Mouse (Mus musculus): ENCODE measurements around the gene Cth. TPM values are rescaled to one million over a fixed set of nuclear protein-coding genes. Genes with fewer than 3 reads are reported as not detected.
"Not testable (repeated sequence)": the region's sequence is repeated elsewhere in the genome, so short reads cannot be mapped to it uniquely, and the experiment has no call there.

Cth gene
- 1 to 10 TPM; 2.4 to 6.0 (median 4.6) TPM for total RNA-seq (2022)

DNA sequence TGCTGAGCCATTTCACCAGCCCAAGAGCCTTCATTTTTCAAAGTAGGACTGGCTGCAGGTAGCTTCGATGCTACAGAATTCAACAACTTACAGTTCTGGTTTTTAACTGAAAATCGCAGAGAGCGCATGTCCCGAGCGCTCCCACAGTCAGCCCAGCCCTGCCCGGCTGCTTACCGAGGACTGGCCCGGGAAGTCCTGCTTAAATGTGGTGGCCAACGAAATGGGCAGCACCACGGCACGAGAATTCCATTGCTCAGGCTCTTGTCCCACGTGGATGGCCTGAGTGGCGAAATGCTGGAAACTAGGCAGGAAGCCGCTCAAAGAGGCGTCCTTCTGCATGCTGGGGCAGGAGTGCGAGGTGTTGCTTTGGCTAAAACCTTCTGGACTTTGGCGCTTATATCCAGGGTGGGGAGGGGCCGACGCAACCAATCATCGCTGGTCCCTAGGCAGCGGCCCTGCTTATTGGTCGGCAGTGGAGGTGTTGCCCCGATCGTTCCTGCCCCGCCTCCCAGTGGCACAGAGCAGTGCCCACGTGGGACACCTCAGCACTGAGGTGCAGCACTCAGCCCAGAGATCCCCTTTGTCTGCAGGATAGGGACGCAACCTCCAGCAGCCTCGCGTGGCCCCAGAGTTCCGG is at the start of gene Cth:
TSS of gene Cth (minus strand) at position 386 of the 637 bp plus-strand sequence.
- DNase-seq (ENCODE audit: low spot score) = peak; percentile 78

DNA sequence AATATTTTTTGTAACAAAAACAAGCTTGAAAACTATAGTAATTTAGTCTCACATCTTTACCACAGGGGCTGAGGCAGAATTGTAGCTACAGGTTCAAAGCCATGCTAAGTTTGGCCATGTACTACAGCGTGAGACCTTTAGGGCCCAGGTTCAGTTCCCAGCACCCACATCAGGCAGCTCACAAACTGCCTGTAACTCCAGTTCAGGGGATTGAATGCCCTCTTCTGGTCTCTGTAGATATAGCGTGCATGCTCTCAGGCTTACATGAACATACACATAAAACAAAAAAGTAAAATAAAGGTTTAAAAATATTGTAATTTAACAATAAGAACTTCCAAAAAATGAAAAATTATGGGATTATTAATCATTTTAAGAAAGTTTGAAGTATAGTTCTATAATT is 48.4 kb upstream of the Cth start:
- no peak for DNase-seq (ENCODE audit: low spot score)

DNA sequence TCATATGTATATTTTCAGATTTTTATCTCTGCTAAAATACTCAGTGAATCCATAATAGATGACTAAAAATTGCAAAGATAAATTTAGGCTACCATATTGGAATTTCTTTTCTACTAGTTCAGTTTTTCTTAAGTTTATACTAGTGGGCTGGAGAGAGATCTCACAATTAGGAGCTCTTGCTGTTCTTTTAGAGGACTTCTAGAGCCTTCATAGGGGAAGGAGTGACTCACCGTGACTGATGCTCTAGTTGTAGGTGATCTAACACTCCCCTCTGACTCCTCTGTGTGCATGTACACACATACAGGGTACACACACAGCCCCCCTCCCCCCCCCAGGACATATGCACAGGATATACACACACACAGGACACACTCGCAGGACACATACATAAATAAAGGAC is 46.3 kb upstream of the Cth start:
- DNase-seq (ENCODE audit: low spot score) = no peak

DNA sequence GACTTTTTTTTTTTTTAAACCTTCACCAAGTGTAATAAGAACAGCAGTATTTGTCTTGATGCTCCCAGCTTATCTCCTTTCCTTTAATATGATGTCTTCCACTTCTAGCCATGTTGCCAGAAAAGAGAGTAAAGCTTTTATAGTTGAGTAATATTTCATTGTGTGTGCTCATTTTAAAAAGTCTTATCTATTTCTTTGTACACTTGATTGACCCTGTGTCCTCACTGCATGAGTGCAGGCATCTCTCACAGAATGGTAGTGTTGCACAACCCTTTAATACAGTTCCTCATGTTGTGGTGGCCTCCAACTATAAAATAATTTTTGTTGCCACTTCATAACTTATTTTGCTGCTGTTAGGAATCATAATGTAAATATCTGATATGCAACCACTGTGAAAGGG is 32.4 kb upstream of the Cth start:
- DNase-seq (ENCODE audit: low spot score) = no peak

DNA sequence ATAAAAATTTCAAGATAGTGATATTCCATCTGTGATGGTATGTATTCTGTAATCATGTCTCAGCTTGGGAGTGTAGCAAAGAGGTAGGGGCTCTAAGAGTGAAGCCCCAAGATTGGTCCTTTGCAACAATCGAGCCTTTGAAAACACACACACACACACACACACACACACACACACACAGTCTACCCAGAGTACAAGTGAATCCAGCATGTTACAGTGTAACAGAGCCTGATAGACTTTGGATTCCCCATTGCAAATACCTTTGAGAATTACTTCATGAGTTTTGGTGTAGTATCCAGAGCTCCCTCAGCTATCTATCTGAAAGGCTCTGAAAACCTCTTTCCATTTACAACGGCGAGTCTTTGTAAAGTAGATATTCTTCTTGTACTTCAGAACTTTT is 31.3 kb upstream of the Cth start:
- DNase-seq (ENCODE audit: low spot score) = no peak

DNA sequence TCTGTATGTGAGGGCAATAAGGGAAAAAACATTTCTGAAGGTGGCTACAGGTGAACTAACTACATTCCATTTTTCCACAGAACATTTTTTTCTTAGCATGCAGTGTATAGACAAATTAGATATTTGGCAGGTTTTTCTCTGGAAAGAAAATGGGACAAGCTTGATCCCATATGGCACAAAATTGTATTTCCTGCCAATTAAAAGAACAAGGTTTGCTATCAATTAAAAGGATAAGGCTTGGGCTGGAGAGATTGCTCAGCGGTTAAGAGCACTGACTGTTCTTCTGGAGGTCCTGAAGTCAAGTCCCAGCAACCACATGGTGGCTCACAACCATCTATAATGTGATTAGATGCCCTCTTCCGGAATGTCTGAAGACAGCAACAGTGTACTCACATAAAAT is 30.6 kb upstream of the Cth start:
- no peak for DNase-seq (ENCODE audit: low spot score)

DNA sequence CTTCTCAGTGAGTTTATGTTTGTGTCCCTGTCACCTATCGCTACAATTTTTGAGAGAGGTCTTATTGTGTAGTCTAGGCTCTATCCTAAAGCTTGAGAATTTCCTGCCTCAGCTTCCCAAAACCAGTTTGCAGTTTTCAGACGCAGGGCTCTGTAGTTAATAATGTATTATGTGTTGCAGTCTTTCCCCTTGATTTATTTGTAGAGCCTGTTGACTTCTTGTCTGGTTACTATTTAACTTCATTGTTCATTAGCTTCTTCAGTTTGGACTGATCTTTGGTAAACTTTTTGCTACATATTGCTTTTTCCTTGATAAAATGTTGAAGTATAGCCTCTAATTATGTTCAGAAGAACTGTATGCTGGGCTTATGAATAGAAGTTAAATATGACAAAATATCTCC is 27.8 kb upstream of the Cth start:
- no peak for DNase-seq (ENCODE audit: low spot score)

DNA sequence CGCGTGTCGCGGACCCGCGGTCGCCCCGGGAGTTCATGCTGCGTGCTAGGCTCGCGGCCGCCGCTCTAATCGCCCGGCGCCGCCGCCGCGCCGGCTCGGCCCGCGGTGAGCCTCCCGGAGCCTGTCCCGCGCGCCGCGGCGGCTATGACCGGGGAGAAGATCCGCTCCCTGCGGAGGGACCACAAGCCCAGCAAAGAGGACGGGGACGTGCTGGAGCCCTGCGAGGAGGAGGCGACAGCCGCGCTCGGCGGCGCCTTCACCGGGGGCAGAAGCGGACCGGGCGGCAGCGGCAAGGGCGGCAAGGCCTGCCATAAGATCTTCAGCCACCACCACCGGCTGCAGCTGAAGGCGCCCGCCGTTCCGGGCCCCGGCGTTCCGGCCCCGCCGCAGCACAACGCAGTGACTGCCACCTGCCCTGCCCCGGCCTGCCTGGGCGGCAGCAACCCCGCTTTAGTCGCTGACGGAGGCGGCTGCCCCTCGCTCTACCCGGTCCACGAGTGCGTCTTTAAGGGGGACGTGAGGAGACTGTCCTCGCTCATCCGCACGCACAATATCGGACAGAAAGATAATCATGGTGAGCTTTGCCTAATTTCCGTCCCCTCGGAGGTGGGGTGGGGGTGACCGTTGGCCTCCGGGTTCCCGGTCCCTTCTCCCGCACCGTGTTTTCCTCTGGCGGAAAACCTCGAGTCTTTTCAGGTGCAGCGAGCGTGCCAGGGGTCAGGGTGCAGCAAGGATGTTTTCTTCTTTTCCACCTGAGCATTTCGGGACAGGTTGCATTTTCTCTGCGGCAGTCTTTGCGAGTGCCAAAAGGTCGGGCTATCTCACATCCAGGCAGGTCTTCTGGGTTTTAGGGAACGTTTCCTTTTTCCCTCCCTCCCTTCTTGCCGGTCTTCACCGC is 22.8 kb upstream of the Cth start:
- no peak for DNase-seq (ENCODE audit: low spot score)

DNA sequence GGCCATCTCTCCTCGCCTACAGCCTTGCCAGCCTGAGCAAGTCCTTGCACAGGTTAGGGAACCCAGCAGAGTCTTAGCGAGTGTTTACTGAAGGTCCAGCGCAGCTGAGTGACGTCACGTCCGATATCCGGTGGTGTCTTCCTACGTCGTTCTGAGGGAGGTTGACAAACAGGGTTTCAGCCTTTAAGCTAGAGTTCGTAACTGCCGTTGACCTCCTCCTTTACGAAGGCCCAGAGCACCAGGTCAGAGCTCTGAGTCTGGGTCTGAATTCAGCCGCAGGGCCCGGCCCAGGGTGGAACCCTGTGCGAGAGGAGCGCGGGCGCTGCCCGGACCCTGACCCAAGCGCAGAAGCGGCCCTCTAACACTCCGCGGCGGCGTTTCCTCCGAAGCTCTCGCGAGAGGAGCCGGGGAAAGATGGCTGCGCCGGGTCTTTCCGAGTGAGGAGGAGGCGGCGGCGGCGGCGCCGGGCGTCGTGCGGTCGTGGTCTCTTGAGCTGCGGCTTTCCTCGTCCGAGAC is 22.0 kb upstream of the Cth start, which contains the start of gene Ankrd13c:
TSS of gene Ankrd13c (plus strand) at position 397 of the 516 bp plus-strand sequence.
- DNase-seq (ENCODE audit: low spot score) = peak; percentile 92

DNA sequence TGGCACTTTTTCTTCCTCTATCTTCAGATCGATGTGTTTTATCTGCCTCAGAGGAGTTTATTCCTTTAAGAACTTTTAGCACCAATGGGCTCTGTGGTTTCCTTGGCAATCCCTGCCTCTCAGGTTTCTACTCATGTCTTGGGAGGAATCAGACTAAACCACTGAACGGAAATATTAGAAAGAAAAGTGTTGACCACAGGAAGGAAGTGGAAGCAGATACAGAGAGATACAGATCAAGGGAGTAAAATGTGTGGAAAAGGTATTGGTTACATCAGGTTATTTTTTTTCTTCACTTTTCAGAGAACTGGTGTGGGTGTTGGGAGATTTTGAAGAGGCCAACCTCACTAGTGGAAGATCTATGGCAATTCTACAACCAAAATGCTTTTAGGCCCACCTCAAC is 13.7 kb upstream of the Cth start:
- no peak for DNase-seq (ENCODE audit: low spot score)

DNA sequence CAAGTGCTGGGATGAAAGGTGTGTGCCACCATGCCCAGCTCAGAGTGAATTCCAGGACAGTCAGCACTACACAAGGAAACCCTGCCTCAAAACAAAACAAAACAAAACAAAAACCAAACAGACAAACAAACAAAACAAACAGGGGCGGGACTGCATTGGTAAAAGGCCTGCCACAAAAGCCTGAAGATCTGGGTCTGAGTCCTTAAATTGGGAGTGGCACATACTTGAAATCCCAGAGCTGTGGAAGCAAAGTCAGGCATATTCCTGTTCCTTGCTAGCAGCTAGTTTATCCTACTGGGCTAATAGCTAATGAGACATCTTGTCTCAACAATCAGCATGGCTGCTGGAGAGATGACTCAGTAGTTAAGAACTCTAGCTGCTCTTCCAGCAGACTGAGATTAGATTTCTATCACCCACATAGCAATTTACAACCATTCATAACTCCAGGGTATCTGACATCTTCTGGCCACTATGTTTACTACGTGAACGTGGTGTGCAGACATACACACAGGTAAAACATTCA is 9.5 kb upstream of the Cth start:
- DNase-seq (ENCODE audit: low spot score) = no peak

DNA sequence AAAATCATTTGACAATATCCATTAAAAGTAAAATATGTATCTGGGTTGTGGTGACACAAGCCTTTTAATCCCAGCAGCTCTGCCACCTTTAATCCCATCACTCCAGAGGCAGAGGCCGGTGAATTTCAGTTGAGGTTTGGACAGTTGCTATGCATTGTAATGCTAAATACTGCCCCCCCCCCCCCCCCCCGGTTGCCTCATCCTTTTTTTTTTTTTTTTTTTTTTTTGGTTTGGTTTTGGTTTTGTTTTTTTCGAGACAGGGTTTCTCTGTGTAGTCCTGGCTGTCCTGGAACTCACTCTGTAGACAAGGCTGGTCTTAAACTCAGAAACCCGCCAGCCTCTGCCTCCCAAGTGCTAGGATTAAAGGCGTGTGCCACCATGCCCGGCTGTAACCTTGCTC is 8.3 kb upstream of the Cth start:
- DNase-seq (ENCODE audit: low spot score) = not testable (repeated sequence)

DNA sequence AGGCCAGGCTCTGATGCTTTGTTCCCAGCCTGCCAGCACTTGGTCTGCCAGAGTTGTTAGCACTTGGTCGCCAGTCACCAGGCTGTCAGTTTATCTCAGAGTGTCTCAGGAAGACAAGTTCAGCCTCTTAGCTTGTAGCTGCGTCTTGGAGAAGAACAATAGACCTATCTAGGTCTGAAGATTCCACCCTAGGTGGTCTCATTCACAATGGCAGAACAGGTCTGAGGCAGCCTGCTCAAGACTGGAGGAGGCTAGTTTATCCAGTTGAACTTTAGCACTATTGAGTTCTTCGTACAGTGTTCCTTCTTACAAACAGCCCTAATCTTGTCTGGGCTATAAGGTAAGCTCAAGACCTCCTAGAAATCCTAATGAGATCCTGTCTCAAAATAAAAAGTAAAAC is 7.2 kb upstream of the Cth start:
- no peak for DNase-seq (ENCODE audit: low spot score)

DNA sequence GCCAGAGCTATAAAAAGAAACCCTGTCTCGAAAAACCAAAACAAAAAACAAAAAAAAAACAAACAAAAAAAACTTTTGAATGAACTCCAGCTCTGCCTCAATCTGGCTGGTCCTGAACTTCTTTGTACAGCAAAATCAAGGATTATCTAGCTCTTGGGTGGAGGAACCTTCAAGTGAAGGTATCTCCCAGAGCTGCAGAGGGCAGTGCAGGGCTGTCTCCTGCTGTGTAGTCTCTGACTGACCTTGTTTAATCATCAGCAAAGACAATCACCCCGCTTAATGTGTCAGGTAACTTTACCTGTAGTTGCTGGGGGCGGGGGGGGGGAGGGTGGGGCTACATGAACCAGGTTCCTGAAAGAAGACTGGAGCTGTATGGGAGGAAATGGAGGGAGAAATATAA is 6.7 kb upstream of the Cth start:
- no peak for DNase-seq (ENCODE audit: low spot score)

DNA sequence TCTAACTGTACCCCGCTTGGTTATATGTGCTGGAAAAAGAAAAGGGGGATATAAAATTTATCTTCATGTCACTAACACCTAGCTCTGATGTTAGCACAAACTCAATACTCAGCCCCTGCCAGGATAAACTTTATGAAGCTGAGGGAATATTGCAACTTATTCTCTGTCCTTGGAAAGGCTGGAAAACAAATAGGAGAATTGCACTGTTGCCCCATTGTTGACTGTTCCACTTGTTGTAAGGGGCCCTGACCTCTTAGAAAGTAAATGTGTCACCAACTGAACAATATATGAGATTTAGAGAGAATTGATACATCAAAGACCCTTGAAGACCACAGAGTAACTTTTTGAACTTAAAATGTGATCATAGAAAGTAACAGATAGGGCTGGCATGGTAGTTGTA is 4.5 kb upstream of the Cth start:
- no peak for DNase-seq (ENCODE audit: low spot score)

DNA sequence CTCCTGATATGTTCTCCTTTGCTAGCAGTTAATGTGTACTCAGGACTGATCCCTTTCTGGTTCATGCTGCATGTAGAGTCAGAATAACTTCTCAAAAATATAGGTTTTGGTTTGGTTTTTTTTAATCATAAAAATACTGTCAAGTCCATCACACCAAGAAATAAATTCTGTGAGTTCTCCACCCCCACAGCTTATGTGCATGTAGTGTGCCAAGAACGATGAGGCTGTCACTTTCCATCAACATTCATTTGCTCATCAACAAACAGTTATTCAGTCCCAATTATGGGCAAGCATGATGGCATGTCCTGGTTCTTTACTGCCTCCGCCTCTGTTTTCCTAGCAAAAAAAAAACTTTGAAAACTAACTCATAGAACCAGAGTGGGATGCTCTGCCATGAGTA is 3.9 kb upstream of the Cth start:
- DNase-seq (ENCODE audit: low spot score) = no peak

DNA sequence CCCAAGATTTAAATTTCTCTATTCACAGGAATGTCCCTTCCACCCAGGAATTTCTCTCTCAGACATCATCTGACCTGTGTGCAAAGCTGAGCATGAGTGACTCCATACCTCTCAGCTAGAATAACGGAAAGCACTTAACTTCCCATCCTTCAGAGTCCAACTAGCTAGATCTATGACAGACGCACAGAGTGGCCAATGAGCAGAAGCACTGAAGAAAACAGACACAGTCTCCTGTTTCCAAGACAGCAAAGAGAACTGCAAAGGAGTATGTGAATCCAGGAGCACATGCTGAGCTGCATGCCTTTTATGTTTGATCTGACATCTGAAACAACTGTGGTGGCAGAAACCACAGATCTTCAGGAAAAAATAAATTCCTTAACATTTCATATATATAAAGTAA is 1.9 kb upstream of the Cth start:
- DNase-seq (ENCODE audit: low spot score) = no peak

DNA sequence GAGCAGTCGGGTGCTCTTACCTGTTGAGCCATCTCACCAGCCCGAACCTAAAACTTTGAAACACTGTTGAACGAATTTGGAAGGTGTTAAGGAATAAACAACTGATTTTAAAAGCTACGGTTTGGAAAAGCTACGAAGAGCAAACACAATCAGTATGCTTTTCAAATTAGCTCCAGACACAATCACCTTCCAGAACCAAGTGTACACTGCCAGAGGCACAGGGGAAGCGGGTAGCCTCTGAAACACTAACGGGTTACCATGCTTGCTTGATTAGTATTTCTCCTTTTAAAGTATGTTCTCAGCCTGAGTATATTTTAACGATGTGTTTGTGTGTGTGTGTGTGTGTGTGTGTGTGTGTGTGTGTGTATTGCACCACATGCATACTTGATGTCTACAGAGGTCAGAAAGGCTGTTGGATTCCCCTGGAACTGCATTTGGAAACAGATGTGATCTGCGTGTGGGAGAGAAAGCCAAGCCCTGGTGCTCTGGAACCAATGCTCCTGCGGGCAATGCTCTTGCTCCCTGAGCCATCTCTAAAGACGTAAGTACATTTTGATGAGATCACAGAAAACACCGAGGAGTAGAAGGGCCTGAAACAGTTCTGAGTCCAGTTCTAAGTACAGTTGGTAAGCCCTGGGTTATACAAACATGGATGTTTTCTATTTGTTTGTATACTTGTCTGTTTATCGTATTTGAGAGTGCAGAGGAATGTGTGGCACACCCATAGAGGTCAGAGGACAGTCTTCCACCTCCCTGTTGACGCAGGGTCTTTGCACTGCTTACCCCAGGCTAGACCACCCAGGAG is 1.0 kb upstream of the Cth start:
- no peak for DNase-seq (ENCODE audit: low spot score)

DNA sequence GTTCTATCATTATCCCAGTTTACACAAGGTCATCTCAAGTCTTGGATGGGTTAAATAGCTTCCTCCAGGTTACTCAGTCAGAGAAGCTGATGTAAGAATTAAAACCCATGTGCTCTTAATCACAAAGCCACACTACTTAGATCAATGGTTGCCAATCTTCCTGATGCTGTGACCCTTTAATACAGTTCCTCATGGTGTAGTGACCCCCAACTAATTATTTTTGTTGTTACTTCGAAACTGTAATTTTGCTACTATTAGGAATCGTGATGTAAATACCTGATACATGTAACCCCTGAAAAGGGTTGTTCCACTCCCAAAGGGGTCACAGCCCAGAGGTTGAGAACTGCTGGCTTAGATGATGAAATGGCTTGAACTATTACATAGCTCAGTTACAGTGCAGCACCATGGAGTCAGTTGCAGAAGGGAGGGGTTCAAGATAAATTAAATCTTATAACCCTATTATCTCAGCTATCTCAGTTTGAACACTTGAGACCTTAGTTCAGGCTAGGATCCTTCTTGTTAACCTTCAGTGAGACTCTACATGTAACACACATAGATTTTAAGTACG is 1.5 kb downstream of the Cth start:
- no peak for DNase-seq (ENCODE audit: low spot score)

DNA sequence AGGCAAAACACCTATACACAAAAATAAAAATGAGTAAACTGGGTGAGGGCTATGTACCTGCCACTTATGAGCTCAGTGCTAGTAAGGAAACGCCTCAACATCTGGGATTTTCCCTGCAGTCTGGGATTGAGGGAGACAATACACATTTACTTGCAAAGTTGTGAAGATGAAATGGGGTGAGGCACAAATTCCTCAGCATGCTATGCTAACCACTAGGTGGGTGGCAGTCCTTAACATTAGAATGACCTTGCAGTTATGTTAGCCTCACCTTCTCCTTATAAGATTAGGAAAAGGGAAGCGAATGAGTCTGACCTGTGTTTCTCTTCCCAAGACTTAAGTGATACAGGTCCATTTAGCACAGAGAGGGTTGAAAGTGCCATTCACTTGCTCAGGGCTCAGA is 3.5 kb downstream of the Cth start:
- DNase-seq (ENCODE audit: low spot score) = no peak

DNA sequence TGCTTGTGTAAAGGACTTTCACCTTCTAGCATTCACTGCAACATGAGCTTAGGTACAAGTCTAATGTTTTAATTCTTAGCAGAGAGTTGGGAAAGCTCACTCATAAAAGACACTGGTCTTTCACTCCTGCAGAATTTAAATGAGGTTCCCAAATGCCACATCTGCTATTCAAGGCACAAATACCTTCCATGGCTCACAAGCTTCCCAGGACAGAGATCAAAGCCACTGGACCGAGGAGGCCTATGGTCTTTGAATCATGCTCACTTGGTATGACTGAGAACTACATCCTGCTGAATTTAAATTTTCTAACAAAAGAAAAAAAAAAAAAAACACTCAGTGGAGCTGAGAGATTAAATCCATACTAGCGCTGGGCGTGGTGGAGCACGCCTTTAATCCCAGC is 8.5 kb downstream of the Cth start:
- no peak for DNase-seq (ENCODE audit: low spot score)

DNA sequence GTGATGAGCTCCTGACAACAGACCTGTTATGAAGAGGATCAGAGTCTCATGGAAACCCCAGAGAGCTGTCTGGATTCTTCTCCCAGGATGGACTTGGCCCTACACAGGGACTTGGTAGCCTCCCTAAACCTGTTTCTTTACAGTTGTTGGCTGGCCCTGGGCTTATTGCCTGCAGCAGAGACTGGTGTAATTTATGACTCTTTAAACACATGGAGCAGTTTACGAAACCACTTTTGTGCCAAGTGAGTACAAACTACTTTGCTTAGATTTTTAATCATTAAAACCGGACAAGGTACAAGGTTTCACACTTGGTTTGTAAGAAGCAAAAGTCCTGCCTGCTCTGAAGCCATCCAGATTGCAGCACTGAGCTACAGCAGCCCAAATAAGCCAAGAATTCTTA is 12.7 kb downstream of the Cth start:
- DNase-seq (ENCODE audit: low spot score) = no peak

Data from heart, adult 8-10 months (tissue).